Mouse (Mus musculus) forebrain, embryonic 14.5 days (tissue): Measurements from ENCODE around the gene Dnm3. TPM values are rescaled to one million over a fixed set of nuclear protein-coding genes. Genes with fewer than 3 reads are reported as not detected.

Experiments used
- ATAC-seq: fragments of 200-750 bp; cut with Nextera tagmentation; 2 replicates; pipeline ENCODE4 v1.8.0; 2017; ENCODE audit warnings: mild to moderate bottlenecking, moderate library complexity
- DNase-seq: peaks from one replicate; pipeline ENCODE4 v3.0.0-alpha.2; 2015; ENCODE audit warnings: low spot score
- H3K27ac ChIP-seq: fragments of 300-500 bp; sonication (generic); 2 replicates; pipeline ENCODE4 v1.5.1; 2014; ENCODE audit warnings: low read depth, mild to moderate bottlenecking, control low read depth, low read length, moderate library complexity
- H3K27me3 ChIP-seq: fragments of 300-500 bp; sonication (generic); replicated peaks from 2 replicates; pipeline ENCODE4 v1.6.1; 2014; ENCODE audit warnings: low read length, control low read depth, mixed read lengths; ENCODE audit not compliant: control insufficient read depth, insufficient read depth
- H3K36me3 ChIP-seq: fragments of 300-500 bp; sonication (generic); 2 replicates; pipeline ENCODE4 v1.6.1; 2014; ENCODE audit warnings: low read length, control low read depth; ENCODE audit not compliant: control insufficient read depth, insufficient read depth
- H3K4me1 ChIP-seq: fragments of 300-500 bp; sonication (generic); 2 replicates; pipeline ENCODE4 v1.6.1; 2014; ENCODE audit warnings: antibody characterized with exemption, low read length, control low read depth; ENCODE audit not compliant: control insufficient read depth, insufficient read depth
- H3K4me2 ChIP-seq: fragments of 300-500 bp; sonication (generic); 2 replicates; pipeline ENCODE4 v1.6.1; 2014; ENCODE audit warnings: mild to moderate bottlenecking, control low read depth, low read length
- H3K4me3 ChIP-seq: fragments of 300-500 bp; sonication (generic); 2 replicates; pipeline ENCODE4 v1.5.1; 2014; ENCODE audit warnings: low read depth, low read length, control low read depth
- H3K9ac ChIP-seq: fragments of 300-500 bp; sonication (generic); 2 replicates; pipeline ENCODE4 v1.6.1; 2014; ENCODE audit warnings: mild to moderate bottlenecking, low read length, control low read depth, moderate library complexity
- H3K9me3 ChIP-seq: fragments of 300-500 bp; sonication (generic); replicated peaks from 2 replicates; pipeline ENCODE4 v1.6.1; 2016; ENCODE audit warnings: low read length, control low read depth, mixed read lengths; ENCODE audit not compliant: control insufficient read depth
- WGBS: fragments of 180-500 bp; shearing (Covaris S2); extraction: QIAGEN DNeasy Blood & Tissue Kit; methylation state at CpG from one replicate; pipeline ENCODE4 v1.1.7; 2014; 5-methylcytosine and 5-hydroxymethylcytosine counted together
- polyA plus RNA-seq: library from polyadenylated mRNA; unstranded; fragments of >200 nt; fragmentation: Nextera tagmentation; extraction: Ambion mirVana; gene quantifications from 2 replicates; pipeline ENCODE4 v1.2.1, GENCODE M21; 2014

The Dnm3 gene
- polyA plus RNA-seq, 1 experiment from 2014 or later = 20.6 TPM

DNA sequence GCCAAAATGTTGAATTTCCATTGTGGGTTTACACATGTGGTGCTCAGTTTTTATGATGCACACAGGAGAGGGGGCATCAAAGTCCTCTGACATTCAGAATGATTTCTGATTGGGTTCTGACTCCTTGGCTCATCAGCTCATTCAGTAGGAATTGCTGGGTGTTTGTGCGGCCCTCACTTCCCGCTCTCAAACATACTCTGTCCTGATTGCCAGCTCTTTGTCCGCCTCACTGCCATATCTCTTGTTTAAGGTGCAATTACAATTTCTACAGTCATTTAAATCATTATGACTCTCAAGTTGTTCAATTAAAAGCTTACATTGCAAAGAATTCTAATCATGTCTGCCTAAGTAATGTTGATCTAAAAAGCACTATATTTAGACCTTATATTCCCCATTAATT is 179.3 kb downstream of the Dnm3 start:
- H3K4me1 ChIP-seq = peaks cover 2% of the 10 kb centered on the region; the same call in 1 of the 2 replicates
- DNase-seq (peak; percentile 22), ATAC-seq (peak; percentile 36; the same call in 1 of the 2 replicates)
- WGBS = 42% methylated on average over 3 of the region's 3 CpGs
- no peaks in the 10 kb centered on the region for H3K9me3 ChIP-seq
- no peak overlapping the region for H3K9ac ChIP-seq
- no peak overlapping the region for H3K4me2 ChIP-seq
- H3K27ac ChIP-seq = no peak overlapping the region
- H3K27me3 ChIP-seq = no peaks in the 10 kb centered on the region
- no peak overlapping the region for H3K4me3 ChIP-seq
- H3K36me3 ChIP-seq = no peaks in the 10 kb centered on the region

DNA sequence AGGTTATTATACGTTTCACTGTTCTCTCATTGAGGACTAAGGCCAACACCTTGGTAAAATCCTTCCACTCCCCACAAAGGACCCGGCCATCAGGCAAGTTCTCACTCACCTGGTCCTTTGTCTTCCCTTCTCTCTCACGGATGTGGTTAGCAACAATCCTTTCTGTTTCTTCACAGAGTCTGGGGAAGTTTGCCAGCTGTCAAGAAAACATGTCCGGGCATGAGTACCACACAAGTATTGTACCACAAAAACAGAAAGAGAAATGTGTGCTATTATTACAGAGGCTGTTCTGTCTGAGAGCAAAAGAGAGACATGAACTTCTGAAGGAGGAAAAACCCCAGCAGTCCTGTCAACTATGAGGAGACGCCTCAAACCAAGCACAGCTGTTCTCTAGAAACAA is 182.4 kb downstream of the Dnm3 start:
- no peak overlapping the region for H3K4me2 ChIP-seq
- no peaks in the 10 kb centered on the region for H3K36me3 ChIP-seq
- ATAC-seq (no peak), DNase-seq (no peak)
- WGBS = 71% methylated on average over 5 of the region's 5 CpGs
- H3K9ac ChIP-seq = no peak overlapping the region
- no peaks in the 10 kb centered on the region for H3K9me3 ChIP-seq
- no peak overlapping the region for H3K27ac ChIP-seq
- peaks cover 2% of the 10 kb centered on the region; the same call in 1 of the 2 replicates for H3K4me1 ChIP-seq
- H3K27me3 ChIP-seq = no peaks in the 10 kb centered on the region
- no peak overlapping the region for H3K4me3 ChIP-seq

DNA sequence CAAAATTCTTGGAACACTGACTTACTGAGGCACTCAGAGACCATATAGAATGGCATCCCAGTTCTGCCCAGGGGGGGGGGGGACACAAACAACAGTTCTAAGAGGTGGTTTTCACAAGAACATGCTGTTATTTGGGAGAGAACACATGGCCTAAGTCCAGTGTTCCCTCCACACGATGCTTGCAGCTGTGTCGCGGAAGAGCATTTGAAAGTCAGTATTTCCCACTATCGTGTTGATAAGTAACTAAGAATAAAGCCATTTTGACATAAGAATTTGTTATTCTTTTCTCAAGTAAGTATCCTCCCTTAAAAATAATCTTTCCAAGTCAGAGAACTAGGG is 183.3 kb downstream of the Dnm3 start:
- DNase-seq (no peak), ATAC-seq (no peak)
- Histone ChIP-seq H3K27me3 (no peaks in the 10 kb centered on the region), H3K4me3 (no peak overlapping the region), H3K4me1 (peaks cover 2% of the 10 kb centered on the region; the same call in 1 of the 2 replicates), H3K27ac (no peak overlapping the region; the same call in 1 of the 2 replicates), H3K4me2 (no peak overlapping the region), H3K9ac (no peak overlapping the region), H3K9me3 (no peaks in the 10 kb centered on the region), H3K36me3 (no peaks in the 10 kb centered on the region)
- WGBS = 81% methylated on average over 4 of the region's 4 CpGs

DNA sequence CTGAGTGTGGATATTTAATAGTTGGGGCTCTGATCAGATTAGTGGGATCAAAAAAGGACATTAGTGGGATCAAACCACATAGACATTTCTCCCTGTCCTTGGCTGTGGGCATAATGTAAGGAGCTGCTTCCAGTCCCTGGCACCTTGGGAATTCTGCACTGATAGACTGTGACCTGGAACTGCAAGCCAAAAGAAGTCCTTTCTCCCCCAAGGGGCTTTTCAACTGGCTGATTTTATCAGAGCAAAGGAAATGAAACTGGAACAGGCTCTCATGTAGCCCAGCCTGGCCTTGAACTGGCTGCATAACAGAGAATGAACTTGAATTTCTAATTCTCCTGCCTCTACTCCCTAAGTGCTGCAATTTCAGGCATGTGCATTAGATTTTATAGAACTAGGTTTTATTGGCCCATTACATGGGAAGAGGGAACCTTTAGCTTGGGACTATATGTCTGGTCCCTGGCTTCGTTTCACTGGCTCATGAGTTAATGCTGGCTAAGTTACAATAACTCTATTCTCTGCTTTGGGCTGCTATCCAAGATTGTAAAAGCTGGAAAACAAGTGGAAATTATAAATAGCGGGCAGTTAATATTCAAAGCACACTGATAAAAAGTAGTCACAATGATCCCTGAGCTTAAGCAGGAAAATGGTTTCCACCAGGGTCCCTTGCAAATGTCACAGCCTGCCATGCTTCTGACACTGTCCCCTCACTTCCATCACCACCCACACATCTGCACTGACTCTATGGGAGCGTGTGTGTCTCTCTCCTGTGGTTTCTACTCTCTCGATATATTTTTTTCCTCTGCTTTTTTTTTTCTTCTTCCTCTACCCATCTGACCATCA is 183.9 kb downstream of the Dnm3 start:
- WGBS = 49% methylated on average over 4 of the region's 4 CpGs
- Histone ChIP-seq H3K27me3 (no peaks in the 10 kb centered on the region), H3K27ac (no peak overlapping the region; the same call in 1 of the 2 replicates), H3K9ac (no peak overlapping the region), H3K9me3 (no peaks in the 10 kb centered on the region), H3K4me1 (peaks cover 2% of the 10 kb centered on the region; the same call in 1 of the 2 replicates), H3K4me2 (no peak overlapping the region), H3K4me3 (no peak overlapping the region), H3K36me3 (no peaks in the 10 kb centered on the region)
- ATAC-seq (0 out of 2 replicates have a peak, but pooled peaks have one; percentile 47), DNase-seq (peak; percentile 53)

DNA sequence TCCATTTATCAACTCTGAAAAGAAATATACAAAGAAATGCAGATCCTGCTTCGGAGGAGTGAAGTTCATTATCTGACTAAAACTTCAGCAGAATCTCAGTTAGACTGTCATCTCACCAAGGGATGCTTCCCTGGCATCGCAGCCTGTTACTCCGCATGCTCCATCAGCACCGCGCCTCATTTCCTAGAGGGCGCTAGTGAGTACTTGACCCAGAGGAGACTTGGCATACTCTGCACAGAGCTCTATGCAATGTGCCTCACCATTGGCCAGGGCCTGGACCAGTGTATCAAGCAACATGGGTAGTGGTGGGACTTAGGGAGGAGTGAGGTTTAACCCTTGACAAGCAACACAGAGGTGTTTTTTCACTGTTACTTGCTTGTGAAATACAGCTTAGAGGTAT is 190.9 kb downstream of the Dnm3 start:
- no peaks in the 10 kb centered on the region for H3K4me1 ChIP-seq
- DNase-seq (no peak), ATAC-seq (peak; percentile 20; the same call in 1 of the 2 replicates)
- no peaks in the 10 kb centered on the region for H3K9me3 ChIP-seq
- H3K27ac ChIP-seq = no peak overlapping the region
- no peak overlapping the region for H3K9ac ChIP-seq
- H3K27me3 ChIP-seq = no peaks in the 10 kb centered on the region
- no peaks in the 10 kb centered on the region for H3K36me3 ChIP-seq
- no peak overlapping the region for H3K4me2 ChIP-seq
- 51% methylated on average over 6 of the region's 6 CpGs for WGBS
- H3K4me3 ChIP-seq = no peak overlapping the region

DNA sequence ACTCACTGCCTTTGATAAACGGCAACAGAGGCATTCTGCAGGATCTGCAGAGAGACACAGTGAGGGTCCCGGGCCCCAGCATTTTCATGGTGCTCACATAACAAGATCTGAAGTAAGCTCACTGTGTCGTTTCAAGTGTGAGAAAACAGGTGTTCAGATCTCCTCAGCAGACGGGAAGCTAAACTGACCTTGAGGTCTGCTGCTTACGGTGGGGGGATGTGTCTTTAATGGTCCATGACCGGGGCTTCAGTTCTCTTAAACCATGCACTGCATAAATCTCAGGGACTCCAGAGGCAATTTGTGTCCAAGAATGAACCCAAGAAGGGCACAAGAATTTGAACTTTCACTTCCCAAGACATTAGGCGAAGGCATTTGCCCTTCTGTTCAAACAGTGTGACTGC is 195.9 kb downstream of the Dnm3 start:
- Histone ChIP-seq H3K4me2 (no peak overlapping the region), H3K27ac (no peak overlapping the region), H3K4me1 (no peaks in the 10 kb centered on the region), H3K4me3 (no peak overlapping the region), H3K36me3 (no peaks in the 10 kb centered on the region), H3K9me3 (no peaks in the 10 kb centered on the region), H3K9ac (no peak overlapping the region), H3K27me3 (no peaks in the 10 kb centered on the region)
- DNase-seq = peak; percentile 37
- 0 out of 2 replicates have a peak, but pooled peaks have one; percentile 40 for ATAC-seq
- 55% methylated on average over 7 of the region's 7 CpGs for WGBS

DNA sequence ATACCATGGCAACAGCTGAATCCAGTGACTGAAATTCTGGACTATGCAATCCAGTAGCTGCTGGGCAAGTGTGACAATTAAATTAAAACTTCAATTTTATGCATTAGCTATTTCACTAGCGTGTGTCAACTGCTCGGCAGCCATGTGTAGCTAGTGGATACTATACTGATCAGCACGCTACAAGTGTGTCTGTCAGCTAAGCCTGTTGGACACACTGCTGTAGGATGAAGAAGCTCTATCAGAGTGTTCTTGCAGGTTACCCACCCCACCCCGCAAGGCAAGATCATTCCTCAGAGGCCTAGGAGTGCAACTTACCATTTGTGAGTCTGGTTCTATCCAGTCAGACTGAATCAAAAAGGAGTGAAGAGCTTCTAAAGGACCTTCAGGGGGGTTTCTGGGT is 197.8 kb downstream of the Dnm3 start:
- Histone ChIP-seq H3K4me2 (no peak overlapping the region), H3K27ac (no peak overlapping the region), H3K4me3 (no peak overlapping the region), H3K9me3 (no peaks in the 10 kb centered on the region), H3K27me3 (no peaks in the 10 kb centered on the region), H3K36me3 (no peaks in the 10 kb centered on the region), H3K9ac (no peak overlapping the region), H3K4me1 (no peaks in the 10 kb centered on the region)
- ATAC-seq = no peak
- 95% methylated on average over 4 of the region's 4 CpGs for WGBS
- DNase-seq = no peak

DNA sequence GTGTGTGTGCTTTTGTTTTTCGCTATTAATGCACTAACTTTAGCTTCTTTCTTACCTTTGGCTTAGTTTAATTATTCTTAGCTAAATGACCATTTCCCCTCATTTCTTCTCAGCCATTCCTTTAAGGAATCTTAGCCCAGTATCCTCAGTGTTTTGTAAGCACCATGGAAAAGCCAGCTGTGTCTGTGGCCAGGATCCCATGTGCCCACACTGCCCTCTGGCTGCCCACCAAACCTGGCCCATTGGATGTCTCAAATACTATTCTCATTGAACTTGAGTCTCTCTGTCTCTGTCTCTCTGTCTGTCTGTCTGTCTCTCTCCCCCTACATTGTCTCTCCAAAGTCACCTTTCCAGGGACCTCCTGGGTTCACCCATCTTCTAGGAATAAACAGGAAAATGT is 201.8 kb downstream of the Dnm3 start:
- Histone ChIP-seq H3K9ac (no peak overlapping the region), H3K4me2 (no peak overlapping the region), H3K36me3 (no peaks in the 10 kb centered on the region), H3K27ac (no peak overlapping the region), H3K27me3 (no peaks in the 10 kb centered on the region), H3K4me1 (no peaks in the 10 kb centered on the region), H3K4me3 (no peak overlapping the region), H3K9me3 (no peaks in the 10 kb centered on the region)
- WGBS = 93% methylated on average over 1 of the region's 1 CpGs
- ATAC-seq (no peak), DNase-seq (peak; percentile 16)

DNA sequence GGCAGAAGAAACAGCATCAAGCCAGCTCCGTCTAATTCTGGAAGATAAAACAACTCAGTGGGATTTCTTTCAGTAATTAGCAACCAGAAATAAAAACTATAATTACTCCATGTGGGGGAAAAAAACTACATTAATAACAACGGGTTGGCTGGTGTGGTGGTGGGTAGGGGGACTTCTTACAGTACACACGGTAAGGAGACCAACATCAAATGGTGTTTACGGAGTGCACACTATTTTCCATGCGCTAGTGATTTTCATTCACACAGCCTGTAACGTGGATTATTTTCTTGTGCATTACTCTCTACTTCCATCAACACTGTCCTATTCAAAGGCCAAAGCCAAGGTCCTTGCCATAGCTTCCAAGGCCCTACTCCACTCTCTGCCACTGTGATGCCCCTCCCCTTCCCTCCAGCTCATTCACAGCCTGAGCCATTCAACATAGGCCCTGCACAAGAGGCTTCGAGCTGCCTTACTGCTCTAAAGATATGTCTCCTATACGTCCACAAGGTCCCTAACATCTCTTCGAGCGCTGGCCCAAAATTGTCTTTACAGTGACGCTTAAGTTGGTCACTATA is 203.1 kb downstream of the Dnm3 start:
- no peak for DNase-seq
- H3K36me3 ChIP-seq = no peaks in the 10 kb centered on the region
- H3K27ac ChIP-seq = no peak overlapping the region
- 80% methylated on average over 11 of the region's 11 CpGs for WGBS
- H3K4me2 ChIP-seq = no peak overlapping the region
- no peaks in the 10 kb centered on the region for H3K4me1 ChIP-seq
- H3K27me3 ChIP-seq = no peaks in the 10 kb centered on the region
- no peak overlapping the region for H3K4me3 ChIP-seq
- no peak overlapping the region for H3K9ac ChIP-seq
- no peaks in the 10 kb centered on the region for H3K9me3 ChIP-seq
- ATAC-seq = no peak
